Mouse (Mus musculus) forebrain, postnatal 0 days (tissue): ENCODE measurements around the gene Sfta2. TPM values are rescaled to one million over a fixed set of nuclear protein-coding genes. Genes with fewer than 3 reads are reported as not detected.

Experiments
- ATAC-seq: fragments of 200-750 bp; cut with Nextera tagmentation; 2 replicates; pipeline ENCODE4 v1.8.0; 2017; ENCODE audit warnings: mild to moderate bottlenecking, moderate library complexity
- DNase-seq: peaks from one replicate; pipeline ENCODE4 v3.0.0-alpha.2; 2015
- H3K27ac ChIP-seq: fragments of 300-500 bp; sonication (generic); 2 replicates; pipeline ENCODE4 v1.5.1; 2014; ENCODE audit warnings: low read depth, mild to moderate bottlenecking, antibody characterized with exemption, low read length, moderate library complexity, mixed read lengths
- H3K27me3 ChIP-seq: fragments of 300-500 bp; sonication (generic); 2 replicates; pipeline ENCODE4 v1.6.1; 2014; ENCODE audit warnings: mild to moderate bottlenecking, low read length, mixed read lengths; ENCODE audit not compliant: insufficient read depth
- H3K36me3 ChIP-seq: fragments of 300-500 bp; sonication (generic); 2 replicates; pipeline ENCODE4 v1.6.1; 2014; ENCODE audit warnings: mild to moderate bottlenecking, moderate library complexity; ENCODE audit not compliant: insufficient read depth
- H3K4me1 ChIP-seq: fragments of 300-500 bp; sonication (generic); 2 replicates; pipeline ENCODE4 v1.6.1; 2014; ENCODE audit warnings: antibody characterized with exemption; ENCODE audit not compliant: insufficient read depth
- H3K4me2 ChIP-seq: fragments of 300-500 bp; sonication (generic); 2 replicates; pipeline ENCODE4 v1.6.1; 2014; ENCODE audit warnings: low read depth, mild to moderate bottlenecking, moderate library complexity
- H3K4me3 ChIP-seq: fragments of 300-500 bp; sonication (generic); 2 replicates; pipeline ENCODE4 v1.5.1; 2014; ENCODE audit warnings: low read depth, low read length, mixed read lengths
- H3K9ac ChIP-seq: fragments of 300-500 bp; sonication (generic); 2 replicates; pipeline ENCODE4 v1.6.1; 2014; ENCODE audit warnings: mild to moderate bottlenecking
- H3K9me3 ChIP-seq: fragments of 300-500 bp; sonication (generic); 2 replicates; pipeline ENCODE4 v1.6.1; 2016; ENCODE audit warnings: low read length
- CTCF ChIP-seq: sonication (generic); IDR thresholded peaks from 2 replicates; pipeline ENCODE4 v1.5.1; 2016; ENCODE audit warnings: antibody characterized with exemption, control low read depth, low read depth
- WGBS: fragments of 180-500 bp; shearing (Covaris S2); extraction: QIAGEN DNeasy Blood & Tissue Kit; methylation state at CpG from one replicate; pipeline ENCODE4 v1.1.7; 2014; 5-methylcytosine and 5-hydroxymethylcytosine counted together
- polyA plus RNA-seq: library from polyadenylated mRNA; unstranded; fragments of >200 nt; fragmentation: Nextera tagmentation; extraction: Ambion mirVana; gene quantifications from 2 replicates; pipeline ENCODE4 v1.2.1, GENCODE M21; 2015
- total RNA-seq: library from RNA; depleted of rRNA; stranded (reverse); fragments of >200 nt; gene quantifications from 2 replicates; pipeline ENCODE4 v1.2.3, GENCODE M21; 2014

Gene Sfta2
- total and polyA plus RNA-seq, 2 experiments from 2014 or later = not detected

GRCm38 (mm10) chr17:35672527-35672926 lies 71.2 kb downstream of the Sfta2 start:
- Histone ChIP-seq H3K27me3 (no peaks in the 10 kb centered on the region), H3K4me1 (peaks cover 7% of the 10 kb centered on the region; the same call in 1 of the 2 replicates), H3K36me3 (peaks cover 8% of the 10 kb centered on the region; the same call in 1 of the 2 replicates), H3K9ac (peak overlapping the region; percentile 83; the same call in 1 of the 2 replicates), H3K9me3 (no peaks in the 10 kb centered on the region), H3K27ac (no peak overlapping the region), H3K4me3 (no peak overlapping the region), H3K4me2 (no peak overlapping the region)
- ATAC-seq (no peak), DNase-seq (no peak)
- TF ChIP-seq CTCF = no peak
- WGBS = 87% methylated on average over 6 of the region's 6 CpGs

GRCm38 (mm10) chr17:35673416-35674035 lies 72.2 kb downstream of the Sfta2 start, which contains the start of gene Gtf2h4:
Gtf2h4 (minus strand) TSS chr17:35673739.
- peak; percentile 42 for TF ChIP-seq CTCF
- DNase-seq (peak; percentile 96), ATAC-seq (peak; percentile 99)
- peaks cover 7% of the 10 kb centered on the region; the same call in 1 of the 2 replicates for H3K4me1 ChIP-seq
- H3K36me3 ChIP-seq = peaks cover 8% of the 10 kb centered on the region; the same call in 1 of the 2 replicates
- peak within 1 kb of the TSS; percentile 77 for H3K4me3 ChIP-seq
- no peaks in the 10 kb centered on the region for H3K9me3 ChIP-seq
- peak within 1 kb of the TSS; percentile 64 for H3K27ac ChIP-seq
- H3K4me2 ChIP-seq = peak within 1 kb of the TSS; percentile 94
- peak within 1 kb of the TSS; percentile 83 for H3K9ac ChIP-seq
- WGBS = 2% methylated on average over 23 of the region's 23 CpGs
- H3K27me3 ChIP-seq = no peaks in the 10 kb centered on the region

- Histone ChIP-seq H3K27me3 (no peaks in the 10 kb centered on the region), H3K9me3 (no peaks in the 10 kb centered on the region), H3K27ac (no peak overlapping the region), H3K4me3 (no peak overlapping the region), H3K36me3 (peaks cover 50% of the 10 kb centered on the region), H3K9ac (no peak overlapping the region), H3K4me1 (no peaks in the 10 kb centered on the region), H3K4me2 (no peak overlapping the region)
- DNase-seq = no peak
- WGBS = 53% methylated on average over 6 of the region's 6 CpGs
- TF ChIP-seq CTCF = no peak
- ATAC-seq = 0 out of 2 replicates have a peak, but pooled peaks have one; percentile 14
Measured at GRCm38 (mm10) chr17:35680591-35680990, 79.2 kb downstream of the Sfta2 start.

- Histone ChIP-seq H3K4me1 (no peaks in the 10 kb centered on the region), H3K36me3 (peaks cover 64% of the 10 kb centered on the region), H3K9ac (no peak overlapping the region), H3K9me3 (no peaks in the 10 kb centered on the region), H3K27me3 (no peaks in the 10 kb centered on the region), H3K27ac (no peak overlapping the region), H3K4me2 (no peak overlapping the region), H3K4me3 (no peak overlapping the region)
- no peak for TF ChIP-seq CTCF
- WGBS = 84% methylated on average over 13 of the region's 13 CpGs
- ATAC-seq (no peak), DNase-seq (no peak)
Measured at GRCm38 (mm10) chr17:35681986-35682385, 80.6 kb downstream of the Sfta2 start.

- ATAC-seq (peak; percentile 14; the same call in 1 of the 2 replicates), DNase-seq (no peak)
- WGBS = 62% methylated on average over 9 of the region's 9 CpGs
- H3K9me3 ChIP-seq = no peaks in the 10 kb centered on the region
- H3K4me1 ChIP-seq = no peaks in the 10 kb centered on the region
- no peak overlapping the region for H3K4me2 ChIP-seq
- no peak for TF ChIP-seq CTCF
- no peak overlapping the region for H3K4me3 ChIP-seq
- no peak overlapping the region for H3K27ac ChIP-seq
- no peak overlapping the region; the same call in 1 of the 2 replicates for H3K9ac ChIP-seq
- no peaks in the 10 kb centered on the region for H3K27me3 ChIP-seq
- H3K36me3 ChIP-seq = peaks cover 92% of the 10 kb centered on the region
Measured at GRCm38 (mm10) chr17:35685061-35685460, 83.7 kb downstream of the Sfta2 start.

GRCm38 (mm10) chr17:35688347-35689175 lies 87.2 kb downstream of the Sfta2 start:
- Histone ChIP-seq H3K27ac (no peak overlapping the region), H3K36me3 (peaks cover 94% of the 10 kb centered on the region), H3K9ac (no peak overlapping the region), H3K4me1 (no peaks in the 10 kb centered on the region), H3K27me3 (no peaks in the 10 kb centered on the region), H3K4me3 (no peak overlapping the region), H3K9me3 (no peaks in the 10 kb centered on the region), H3K4me2 (no peak overlapping the region)
- DNase-seq (no peak), ATAC-seq (no peak)
- 90% methylated on average over 25 of the region's 25 CpGs for WGBS
- no peak; the same call in 1 of the 2 replicates for TF ChIP-seq CTCF
